In genomic region chr6:17882943-17883342, GRCm38 (mm10) we compare ENCODE assay signal across 18 mouse cellular contexts.
"Had no signal": no experiment of that assay in that cellular context is flagged by ENCODE, and none has a peak within 500 bp of the region (broad histone marks: within the 10 kb centered on the region; RNA-seq: fewer than 3 reads in every experiment).

No protein-coding gene starts in this region.

- H3K4me1 ChIP-seq: midbrain, embryonic 10.5 days; midbrain, embryonic 12.5 days; neural tube, embryonic 13.5 days; neural tube, embryonic 15.5 days had no signal

- H3K9ac ChIP-seq: lung, embryonic 14.5 days; midbrain, embryonic 12.5 days; neural tube, embryonic 13.5 days; neural tube, embryonic 15.5 days had no signal

- H3K4me2 ChIP-seq: lung, embryonic 14.5 days; midbrain, embryonic 12.5 days; neural tube, embryonic 13.5 days; neural tube, embryonic 15.5 days had no signal

- H3K27me3 ChIP-seq: midbrain, embryonic 12.5 days; neural tube, embryonic 13.5 days; neural tube, embryonic 15.5 days had no signal

- H3K27ac ChIP-seq: midbrain, embryonic 10.5 days; midbrain, embryonic 12.5 days; neural tube, embryonic 13.5 days; neural tube, embryonic 15.5 days had no signal

- H3K4me3 ChIP-seq: midbrain, embryonic 10.5 days; midbrain, embryonic 12.5 days; myocyte; neural tube, embryonic 13.5 days; neural tube, embryonic 15.5 days had no signal

- H3K9me3 ChIP-seq: midbrain, embryonic 10.5 days; midbrain, embryonic 12.5 days; neural tube, embryonic 13.5 days; neural tube, embryonic 15.5 days had no signal

- ATAC-seq: midbrain, embryonic 16.5 days had no signal

- DNase-seq: lung, adult 18-20 months; lung, embryonic 14.5 days; lung, postnatal 10 days; lung, postnatal 4 days; retina, postnatal 1 day; right cerebral cortex, adult 18-20 months; right cerebral cortex, postnatal 25 days; right cerebral cortex, postnatal 4 days; spleen, adult 18-20 months; thymus, adult 18-20 months; thymus, postnatal 14 days; thymus, postnatal 36 days had no signal
